Mouse (Mus musculus) embryo, embryonic 11 days (tissue): ENCODE results near the gene U90926.

Experiments used
- DNase-seq: peaks from one replicate; pipeline ENCODE4 v3.0.0-alpha.2; 2015

U90926 gene

DNA sequence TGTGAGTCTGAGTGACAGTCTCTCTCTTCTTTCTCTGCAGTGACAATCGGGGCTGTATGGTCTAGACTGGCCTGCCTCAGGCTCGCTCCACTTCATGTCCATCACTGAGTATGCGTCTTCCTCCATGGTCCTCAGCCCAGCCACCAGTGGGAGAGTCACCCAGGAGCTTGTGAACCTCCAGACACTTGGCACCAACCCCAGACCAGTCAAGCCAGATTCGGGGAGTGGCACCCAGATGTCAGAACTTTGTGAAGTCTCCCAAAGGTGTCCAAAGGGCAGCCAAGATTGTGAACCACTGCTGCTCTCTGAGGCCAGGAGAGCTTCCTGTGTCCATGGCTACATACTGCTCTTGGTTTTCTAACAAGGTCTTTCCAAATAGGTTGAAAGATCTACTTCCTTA is 3.0 kb downstream of the U90926 start:
- DNase-seq: no peak

DNA sequence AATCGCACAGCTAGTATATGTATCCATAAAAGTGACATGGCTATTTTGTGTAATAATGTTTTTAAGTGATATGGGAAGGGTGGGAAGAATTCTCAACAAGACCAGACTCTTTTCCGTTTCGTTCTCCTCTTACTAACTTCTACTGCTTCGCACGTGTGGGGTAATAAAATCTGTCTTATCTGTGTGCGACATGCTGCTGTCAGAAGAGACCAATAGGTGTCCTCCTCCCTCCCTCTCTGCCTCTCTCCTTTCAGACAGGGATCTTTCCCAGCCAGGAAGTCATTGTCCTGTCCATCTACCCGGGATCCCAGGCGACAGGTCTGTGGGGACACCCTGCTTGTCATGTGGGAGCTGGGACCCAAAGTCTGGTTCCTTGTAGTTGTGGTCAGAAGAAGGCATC is 5.0 kb downstream of the U90926 start:
- no peak for DNase-seq

DNA sequence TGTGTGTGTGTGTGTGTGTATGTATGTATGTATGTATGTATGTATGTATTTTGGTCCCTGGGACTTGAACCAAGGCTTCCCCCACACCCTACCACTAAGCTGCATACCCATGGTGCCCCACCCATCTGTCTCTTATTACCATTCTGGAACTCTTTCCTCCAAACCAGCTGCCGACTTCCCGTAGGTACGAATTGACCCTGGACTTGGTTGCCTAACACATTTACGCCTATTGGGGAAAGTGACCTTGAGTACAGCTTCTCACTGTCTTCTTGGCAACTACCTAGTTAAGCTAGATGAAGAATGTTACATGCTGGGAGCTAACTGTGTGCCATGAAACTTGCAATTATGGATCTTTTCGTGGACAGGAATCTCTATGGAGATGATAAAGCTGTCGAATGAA is 9.1 kb downstream of the U90926 start:
- DNase-seq: no peak

DNA sequence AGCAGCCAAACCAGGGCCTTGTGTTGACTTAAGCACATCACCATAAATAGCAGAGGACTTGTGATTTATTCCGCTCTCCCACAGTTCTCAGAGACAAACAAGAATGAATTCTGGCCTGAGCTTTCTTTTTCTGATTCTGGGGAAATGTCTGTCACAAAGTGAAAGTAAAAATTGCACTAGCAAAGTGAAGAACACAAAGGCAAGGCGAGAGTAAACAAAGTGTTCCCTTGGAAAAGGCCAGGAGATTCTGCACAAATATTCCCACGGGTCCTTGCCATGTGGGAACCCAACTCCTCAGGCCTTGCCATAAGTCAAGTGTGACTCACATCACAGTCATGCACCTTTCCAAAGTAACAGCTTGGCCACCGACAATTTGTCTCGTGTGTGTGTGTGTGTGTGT is 9.5 kb downstream of the U90926 start:
- no peak for DNase-seq

DNA sequence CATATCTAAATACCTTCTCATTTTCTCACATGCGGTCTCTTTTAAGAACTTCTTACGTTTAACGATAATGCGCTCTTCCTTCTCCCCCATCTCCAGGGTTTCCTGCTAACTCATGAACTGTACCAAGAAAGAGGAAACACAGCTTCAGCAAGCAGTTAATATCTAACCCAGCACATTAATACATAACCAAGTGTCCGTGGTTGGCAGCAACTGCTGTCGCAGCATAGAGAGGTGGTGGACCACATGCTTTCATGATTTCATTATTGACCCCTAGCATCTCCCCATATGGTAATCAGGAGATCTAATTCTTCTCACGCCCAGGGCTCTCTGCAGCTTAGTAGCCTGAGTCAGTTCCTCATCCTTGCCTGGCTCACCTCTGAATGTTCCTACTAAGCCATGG is 10.0 kb downstream of the U90926 start:
- DNase-seq: no peak

DNA sequence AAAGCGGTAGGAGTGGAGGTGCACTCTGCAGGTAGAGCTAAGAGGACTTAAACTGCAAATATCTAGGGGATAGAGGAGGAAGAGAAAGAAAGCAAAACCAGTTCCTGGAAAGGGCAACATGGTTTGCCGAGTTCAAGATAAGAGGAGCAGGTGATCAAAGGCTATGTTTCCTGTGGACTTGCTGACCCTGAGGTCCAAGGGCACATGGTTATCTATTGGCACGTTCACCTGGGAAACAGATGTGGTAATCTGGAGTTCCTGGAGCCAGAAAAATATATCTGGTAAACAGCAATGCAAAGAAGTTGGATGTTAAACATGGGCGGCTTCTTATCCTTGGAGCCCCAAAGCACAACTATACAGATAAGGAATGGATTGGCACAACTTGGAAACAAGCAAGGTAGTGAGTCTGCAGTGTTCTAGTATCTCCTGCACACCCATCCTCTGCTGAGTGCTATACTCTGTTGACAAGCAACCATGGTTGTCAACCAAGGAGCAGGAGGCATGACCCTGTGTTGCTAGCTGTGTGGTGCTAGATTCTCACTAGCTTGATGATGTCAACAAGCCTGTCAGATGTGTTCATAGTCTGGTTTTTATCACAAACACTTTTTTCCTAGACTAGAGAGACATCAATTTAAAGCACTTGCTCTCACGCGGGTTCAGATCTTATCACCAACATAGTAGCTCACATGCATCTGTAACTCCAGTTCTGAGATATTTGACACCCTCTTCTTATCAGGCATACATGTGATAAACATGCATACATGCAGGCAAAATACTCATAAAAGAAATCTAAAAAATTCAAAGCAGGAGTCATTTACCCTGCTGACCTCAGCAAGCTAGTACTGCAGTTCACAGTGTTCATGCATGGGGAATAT is 10.8 kb downstream of the U90926 start:
- no peak for DNase-seq

DNA sequence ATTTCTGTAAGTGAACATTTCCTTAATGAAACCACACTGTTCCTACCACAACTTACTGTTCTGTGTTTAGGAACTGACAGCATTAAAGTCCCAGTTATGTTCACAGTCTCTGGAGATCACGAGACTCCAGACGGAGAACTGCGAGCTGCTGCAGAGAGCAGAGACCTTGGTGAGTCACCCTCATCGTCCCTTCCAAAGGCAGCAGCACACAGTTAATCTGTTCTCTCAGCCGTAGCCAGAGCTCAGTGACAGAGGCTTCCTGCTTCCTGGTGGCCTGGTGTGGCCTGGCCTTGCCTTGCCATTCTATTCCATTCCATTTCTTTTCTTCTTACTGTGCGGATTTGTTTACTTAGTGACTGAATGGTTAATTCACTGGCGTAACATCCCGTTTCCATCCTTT is 16.9 kb downstream of the U90926 start:
- no peak for DNase-seq

DNA sequence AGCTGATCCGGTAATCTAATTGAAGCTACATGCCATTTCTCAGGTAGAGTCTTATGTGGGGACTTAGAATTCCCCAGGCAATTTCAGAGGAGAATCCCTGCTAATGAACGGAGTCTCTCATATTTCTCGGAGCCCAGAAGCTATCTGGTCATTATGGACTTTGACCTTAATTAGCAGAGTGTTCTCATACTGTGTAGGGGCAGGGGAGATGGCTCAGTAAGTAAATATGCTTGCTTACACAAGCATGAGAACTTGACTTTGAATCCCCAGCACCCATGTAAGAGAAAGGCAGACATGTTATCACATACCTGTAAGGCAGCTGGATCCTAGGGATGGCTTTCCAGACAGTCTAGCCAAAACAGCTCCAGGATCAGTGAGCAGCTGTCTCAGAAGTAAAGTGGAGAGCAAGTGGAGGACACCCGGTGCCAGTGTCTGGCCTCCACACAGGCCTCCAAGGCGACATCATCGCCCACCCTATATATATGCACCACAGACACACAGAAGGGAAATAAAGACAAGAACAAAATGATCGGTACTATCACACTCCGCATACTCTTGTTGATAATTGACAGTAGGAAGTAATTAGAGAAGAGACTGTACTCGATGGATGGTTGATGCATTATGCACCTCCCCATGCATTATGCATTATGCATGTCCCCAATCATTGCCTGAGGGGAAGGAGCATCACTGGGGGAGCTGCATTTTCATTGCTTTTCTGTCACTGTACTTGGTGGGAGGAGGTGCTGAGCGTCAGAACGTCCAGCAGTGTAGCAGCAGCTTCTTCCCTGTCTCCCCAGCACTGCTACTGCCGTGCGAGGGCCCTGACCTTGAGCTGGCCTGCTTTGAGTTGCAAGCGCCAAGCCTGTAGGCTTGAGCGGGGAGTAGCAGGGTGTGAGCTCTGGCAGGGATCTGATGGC is 18.1 kb downstream of the U90926 start:
- DNase-seq: no peak

DNA sequence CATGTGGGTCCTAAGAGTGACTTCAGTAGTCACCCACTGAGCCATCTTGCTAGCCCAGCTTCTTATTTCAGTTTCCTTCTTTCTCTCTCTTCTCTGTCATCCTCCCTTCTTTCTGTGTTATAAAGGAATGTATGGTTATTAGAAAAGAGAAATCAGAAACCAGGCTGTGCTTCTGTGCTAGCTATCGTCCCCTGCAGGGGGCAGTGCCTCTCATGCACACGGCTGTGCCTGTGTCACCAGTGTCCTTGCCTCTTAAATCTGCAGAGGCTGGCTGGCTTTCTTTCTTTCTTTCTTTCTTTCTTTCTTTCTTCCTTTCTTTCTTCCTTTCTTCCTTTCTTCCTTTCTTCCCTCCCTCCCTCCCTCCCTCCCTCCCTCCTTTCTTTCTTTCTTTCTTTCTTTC is 19.5 kb downstream of the U90926 start:
- peak; percentile 56 for DNase-seq

DNA sequence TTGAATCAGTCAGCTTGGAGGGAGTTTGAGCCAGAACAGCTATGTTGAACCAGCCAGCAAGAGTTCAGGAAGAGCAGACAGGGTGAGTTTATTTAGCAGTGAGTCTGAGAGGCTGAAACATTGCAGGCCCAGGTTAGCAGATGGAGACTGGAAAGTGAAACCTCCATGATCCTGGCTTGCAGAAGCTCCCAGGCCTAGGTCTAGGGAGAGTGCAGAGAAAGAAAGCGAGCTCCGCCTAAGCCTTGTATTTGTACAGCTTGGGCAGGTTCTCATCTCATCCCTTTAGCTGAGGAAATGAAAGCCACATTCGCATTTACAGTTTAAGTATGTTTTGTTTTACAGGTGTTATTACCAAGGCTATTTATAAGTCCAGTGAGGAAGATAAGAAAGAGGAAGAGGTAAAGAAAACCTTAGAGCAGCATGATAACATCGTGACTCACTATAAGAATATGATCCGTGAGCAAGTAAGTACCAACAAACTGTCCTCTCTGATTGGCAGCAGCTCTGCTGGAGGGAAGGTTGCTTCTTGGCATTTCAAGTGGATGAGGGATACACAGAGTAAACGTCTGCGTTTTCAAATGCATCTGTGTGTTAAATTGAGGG is 26.2 kb downstream of the U90926 start:
- no peak for DNase-seq

DNA sequence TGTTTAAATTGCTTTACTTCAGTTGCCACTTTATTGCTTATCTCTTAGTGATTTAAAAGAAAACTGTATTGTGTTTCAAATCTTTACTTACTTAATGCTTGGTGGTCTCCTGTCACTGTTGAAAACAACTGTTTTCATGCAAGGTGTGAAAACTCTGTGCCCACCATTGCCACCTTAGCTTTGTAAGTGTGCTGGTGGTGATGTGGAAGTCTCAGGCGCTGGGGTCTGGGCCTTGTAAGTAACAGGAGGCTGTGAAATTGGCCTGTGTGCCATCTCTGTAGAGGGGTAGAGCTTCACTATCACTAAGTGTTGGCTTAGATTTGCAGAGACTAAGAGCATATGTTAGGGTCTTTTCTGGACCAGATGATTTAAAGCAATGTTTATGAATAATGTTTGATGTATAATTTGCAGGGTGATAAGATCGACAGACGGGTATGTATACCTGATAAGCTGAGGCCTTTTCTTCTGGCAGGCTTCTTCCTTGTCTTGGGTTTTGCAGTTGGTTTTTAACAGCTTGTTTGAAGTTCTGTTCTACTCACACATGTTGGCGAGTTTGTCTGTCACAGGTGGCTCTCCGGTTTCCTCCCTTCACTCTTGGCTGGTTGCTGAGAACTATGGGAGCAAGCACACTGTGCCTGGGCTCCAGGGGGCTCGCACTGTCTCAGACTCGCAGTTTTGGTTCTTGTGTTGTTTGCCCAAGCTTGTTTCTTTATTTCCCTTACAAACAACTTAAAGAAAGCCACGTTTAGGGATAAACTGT is 32.0 kb downstream of the U90926 start:
- no peak for DNase-seq

DNA sequence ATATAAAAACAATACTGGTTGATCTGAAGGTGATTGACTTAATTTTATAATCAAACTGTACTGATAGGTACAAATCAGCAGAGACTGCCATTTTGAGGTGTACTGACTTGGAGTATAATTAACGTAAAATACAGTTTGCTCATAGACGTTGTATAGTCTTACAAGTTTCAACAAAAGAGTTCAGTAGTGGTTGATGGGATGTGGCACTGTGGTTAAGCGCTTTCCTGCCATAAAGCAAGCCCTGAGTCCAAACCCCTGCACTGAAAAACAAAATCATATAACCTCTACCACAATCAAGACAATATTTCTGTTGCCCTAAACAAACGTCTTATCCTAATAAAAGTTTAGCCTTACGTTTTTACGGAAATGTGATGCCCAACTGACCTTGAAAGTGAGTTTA is 49.2 kb downstream of the U90926 start:
- no peak for DNase-seq
